Mouse (Mus musculus): ENCODE measurements at regions not wholly inside any gene's neighbourhood (a gene's known extent, or its start where the extent isn't known, plus 50 kb on each side); places are given as distances from the start of the nearest gene placed in this dataset.

GRCm38 (mm10) chr3:131859083-131859482 lies 226.0 kb upstream of the Dkk2 start:
- no peak overlapping the region for H3K4me2 ChIP-seq (ENCODE audit: insufficient read depth, low read depth, poor library complexity, severe bottlenecking)
- H3K9me3 ChIP-seq (replicated peaks; ENCODE audit: low read length), result no peaks in the 10 kb centered on the region
- H3K4me3 ChIP-seq (replicated peaks in 1 of 3; ENCODE audit: low read depth in 2 of 3, low read length in 2 of 3, poor library complexity in 1 of 3), result no peak overlapping the region
- H3K27me3 ChIP-seq (replicated peaks), result no peaks in the 10 kb centered on the region
- no peaks in the 10 kb centered on the region; a peak in 1 of 4 replicates for H3K4me1 ChIP-seq (ENCODE audit: control insufficient read depth in 1 of 2, insufficient read depth in 2 of 2)
- no peak overlapping the region for H3K9ac ChIP-seq (ENCODE audit: insufficient read depth, low read depth)
- no peak overlapping the region for H3K27ac ChIP-seq (ENCODE audit: insufficient read depth, low read depth)
- no peaks in the 10 kb centered on the region for H3K36me3 ChIP-seq (replicated peaks in 1 of 2; ENCODE audit: control insufficient read depth in 1 of 2, insufficient read depth in 1 of 2, low read length in 1 of 2)
- no peak for DNase-seq (ENCODE audit: extremely low read depth)
- dilution Hi-C loops (cut with MboI; ENCODE audit: extremely low pct_ligation_motif_present, extremely low pct_unique_long_range_greater_than_20kb, low sequenced_read_pairs) (no loop called here), in situ Hi-C loops (cut with MboI; ENCODE audit: low pct_ligation_motif_present, low pct_unique_long_range_greater_than_20kb, low sequenced_read_pairs) (no loop called here)
- no peaks in the 10 kb centered on the region for H3K79me2 ChIP-seq (replicated peaks; ENCODE audit: control insufficient read depth, extremely low read depth, insufficient read depth, poor library complexity, severe bottlenecking)
- TF ChIP-seq RAD21 (IDR thresholded peaks at IDR 0.05; ENCODE audit: low read depth, low read length) (no peak), BHLHE40 (IDR thresholded peaks at IDR 0.05; ENCODE audit: low read depth, low read length) (no peak), NRF1 (IDR thresholded peaks at IDR 0.05; ENCODE audit: low read depth, low read length) (no peak), UBTF (IDR thresholded peaks at IDR 0.05; ENCODE audit: low read depth, low read length) (no peak), MAFK (IDR thresholded peaks at IDR 0.05; ENCODE audit: insufficient replicate concordance, low read length) (no peak)

- Histone ChIP-seq H3K4me1 (ENCODE audit: control insufficient read depth in 1 of 2, insufficient read depth in 2 of 2) (peaks cover 2 to 20% of the 10 kb centered on the region in 2 experiments; a peak in 3 of 4 replicates), H3K4me3 (replicated peaks in 1 of 3; ENCODE audit: low read depth in 2 of 3, low read length in 2 of 3, poor library complexity in 1 of 3) (no peak overlapping the region), H3K27ac (ENCODE audit: insufficient read depth, low read depth) (no peak overlapping the region), H3K36me3 (replicated peaks in 1 of 2; ENCODE audit: control insufficient read depth in 1 of 2, insufficient read depth in 1 of 2, low read length in 1 of 2) (no peaks in the 10 kb centered on the region), H3K27me3 (replicated peaks) (no peaks in the 10 kb centered on the region), H3K79me2 (replicated peaks; ENCODE audit: control insufficient read depth, extremely low read depth, insufficient read depth, poor library complexity, severe bottlenecking) (no peaks in the 10 kb centered on the region), H3K9me3 (replicated peaks; ENCODE audit: low read length) (no peaks in the 10 kb centered on the region), H3K9ac (ENCODE audit: insufficient read depth, low read depth) (no peak overlapping the region), H3K4me2 (ENCODE audit: insufficient read depth, low read depth, poor library complexity, severe bottlenecking) (no peak overlapping the region)
- in situ Hi-C loops (cut with MboI; ENCODE audit: low pct_ligation_motif_present, low pct_unique_long_range_greater_than_20kb, low sequenced_read_pairs), result no loop called here
- no peak for DNase-seq (ENCODE audit: extremely low read depth)
- dilution Hi-C loops (cut with MboI; ENCODE audit: extremely low pct_ligation_motif_present, extremely low pct_unique_long_range_greater_than_20kb, low sequenced_read_pairs), result no loop called here
- no peak for TF ChIP-seq POLR2AphosphoS2 (IDR thresholded peaks at IDR 0.05; ENCODE audit: low read depth, low read length)
- TF ChIP-seq RAD21 (IDR thresholded peaks at IDR 0.05; ENCODE audit: low read depth, low read length), result no peak
- no peak for TF ChIP-seq PAX5 (IDR thresholded peaks at IDR 0.05; ENCODE audit: low read length)
- TF ChIP-seq POLR2A (IDR thresholded peaks at IDR 0.05; ENCODE audit: low read depth, low read length), result no peak
- no peak for TF ChIP-seq UBTF (IDR thresholded peaks at IDR 0.05; ENCODE audit: low read depth, low read length)
- TF ChIP-seq ZNF384 (IDR thresholded peaks at IDR 0.05; ENCODE audit: low read depth, low read length), result no peak
- no peak for TF ChIP-seq MAZ (IDR thresholded peaks at IDR 0.05; ENCODE audit: low read depth, low read length)
- TF ChIP-seq ZKSCAN1 (IDR thresholded peaks at IDR 0.05; ENCODE audit: borderline replicate concordance, low read depth, low read length), result no peak
- TF ChIP-seq BHLHE40 (IDR thresholded peaks at IDR 0.05; ENCODE audit: low read depth, low read length), result no peak
- TF ChIP-seq ZMIZ1 (IDR thresholded peaks at IDR 0.05; ENCODE audit: low read depth, low read length), result no peak
- TF ChIP-seq RCOR1 (conservative IDR thresholded peaks at IDR 0.05; ENCODE audit: low read depth, low read length), result no peak
- no peak for TF ChIP-seq JUN (IDR thresholded peaks at IDR 0.05; ENCODE audit: insufficient read depth, low read depth, low read length)
These were observed 220.0 kb upstream of the Dkk2 start for GRCm38 (mm10) chr3:131865106-131865505.

GRCm38 (mm10) chr3:131867266-131867665 lies 217.8 kb upstream of the Dkk2 start:
- Histone ChIP-seq H3K9me3 (replicated peaks; ENCODE audit: low read length) (no peaks in the 10 kb centered on the region), H3K4me1 (ENCODE audit: control insufficient read depth in 1 of 2, insufficient read depth in 2 of 2) (peaks cover 2 to 20% of the 10 kb centered on the region in 2 experiments; a peak in 3 of 4 replicates)
- in situ Hi-C loops (cut with MboI; ENCODE audit: low pct_ligation_motif_present, low pct_unique_long_range_greater_than_20kb, low sequenced_read_pairs), result no loop called here

More at GRCm38 (mm10) chr3:131867266-131867665, 217.8 kb upstream of the Dkk2 start:
- TF ChIP-seq ELF1 (IDR thresholded peaks at IDR 0.05; ENCODE audit: low read depth, low read length), result no peak
- no peak for TF ChIP-seq HCFC1 (IDR thresholded peaks at IDR 0.05; ENCODE audit: low read depth, low read length)
- TF ChIP-seq GABPA (IDR thresholded peaks at IDR 0.05; ENCODE audit: insufficient replicate concordance, low read depth, low read length), result no peak
- TF ChIP-seq CHD1 (IDR thresholded peaks at IDR 0.05; ENCODE audit: low read depth, low read length), result no peak
- no peak for TF ChIP-seq MAFK (IDR thresholded peaks at IDR 0.05; ENCODE audit: insufficient replicate concordance, low read length)
- TF ChIP-seq MXI1 (IDR thresholded peaks at IDR 0.05; ENCODE audit: low read depth, low read length), result no peak
- TF ChIP-seq ZMIZ1 (IDR thresholded peaks at IDR 0.05; ENCODE audit: low read depth, low read length), result no peak
- no peak for TF ChIP-seq CHD2 (IDR thresholded peaks at IDR 0.05; ENCODE audit: low read length)
- TF ChIP-seq JUND (conservative IDR thresholded peaks at IDR 0.05; ENCODE audit: low read depth, low read length), result no peak
- no peak for TF ChIP-seq TCF12 (IDR thresholded peaks at IDR 0.05; ENCODE audit: low read depth, low read length)
- TF ChIP-seq POLR2AphosphoS2 (IDR thresholded peaks at IDR 0.05; ENCODE audit: low read depth, low read length), result no peak
- no peak for TF ChIP-seq SMC3 (IDR thresholded peaks at IDR 0.05; ENCODE audit: low read depth, low read length)
- TF ChIP-seq NELFE (IDR thresholded peaks at IDR 0.05; ENCODE audit: low read depth, low read length), result no peak
- no peak for TF ChIP-seq RCOR1 (conservative IDR thresholded peaks at IDR 0.05; ENCODE audit: low read depth, low read length)
- no peak overlapping the region for H3K4me2 ChIP-seq (ENCODE audit: insufficient read depth, low read depth, poor library complexity, severe bottlenecking)
- no peaks in the 10 kb centered on the region for H3K79me2 ChIP-seq (replicated peaks; ENCODE audit: control insufficient read depth, extremely low read depth, insufficient read depth, poor library complexity, severe bottlenecking)
- H3K36me3 ChIP-seq (replicated peaks in 1 of 2; ENCODE audit: control insufficient read depth in 1 of 2, insufficient read depth in 1 of 2, low read length in 1 of 2), result no peaks in the 10 kb centered on the region
- H3K27ac ChIP-seq (ENCODE audit: insufficient read depth, low read depth), result no peak overlapping the region
- dilution Hi-C loops (cut with MboI; ENCODE audit: extremely low pct_ligation_motif_present, extremely low pct_unique_long_range_greater_than_20kb, low sequenced_read_pairs), result no loop called here
- H3K9ac ChIP-seq (ENCODE audit: insufficient read depth, low read depth), result no peak overlapping the region
- H3K4me3 ChIP-seq (replicated peaks in 1 of 3; ENCODE audit: low read depth in 2 of 3, low read length in 2 of 3, poor library complexity in 1 of 3), result no peak overlapping the region
- no peaks in the 10 kb centered on the region for H3K27me3 ChIP-seq (replicated peaks)
- no peak for DNase-seq (ENCODE audit: extremely low read depth)
